15 mouse cellular contexts compared by ENCODE assay signal in the genomic region with DNA sequence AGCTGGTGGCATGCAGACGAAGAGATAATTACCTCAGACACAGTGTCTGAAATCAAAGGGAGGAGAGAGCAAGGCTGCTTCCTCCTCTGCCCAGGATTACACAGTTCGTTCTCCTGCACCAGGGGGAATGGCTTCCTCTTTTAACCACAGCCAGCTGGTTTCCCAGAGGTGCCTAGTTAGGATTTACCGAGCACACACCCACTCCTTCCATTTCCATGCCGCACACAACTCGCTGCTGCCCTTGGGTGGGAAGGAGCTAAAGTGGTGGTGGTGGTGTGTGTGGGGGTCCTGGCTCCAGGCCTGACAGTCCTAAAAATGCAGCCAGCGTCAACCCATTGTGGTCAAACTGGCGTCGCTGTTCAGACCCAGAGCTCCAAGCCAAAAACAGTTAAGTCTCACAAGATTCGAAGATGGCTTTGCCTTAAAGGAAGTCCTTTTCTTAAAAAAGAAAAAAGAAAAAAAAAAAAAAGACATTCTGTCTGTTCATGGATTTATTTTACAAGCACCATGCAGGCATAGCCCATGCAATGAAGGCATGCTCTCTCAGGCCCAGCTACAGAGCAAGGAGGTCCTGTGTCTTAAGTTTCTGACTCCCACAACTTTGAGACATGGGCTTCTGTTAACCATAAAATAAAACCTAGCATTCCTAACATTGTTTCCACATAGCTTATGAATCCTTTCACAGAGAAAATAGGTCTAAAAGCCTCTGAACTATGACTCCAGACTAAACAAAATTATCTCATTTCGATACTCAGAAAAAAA.
DNase-seq lines count a peak whose midpoint lies in the region; ATAC-seq and TF ChIP-seq lines count a peak whose summit lies in the region.
"Had no signal": no experiment of that assay in that cellular context is flagged by ENCODE, and none has a peak within 500 bp of the region (broad histone marks: within the 10 kb centered on the region; RNA-seq: fewer than 3 reads in every experiment).

No protein-coding gene starts in this region.

- 0 out of 2 replicates have a peak overlapping the region, but pooled peaks have one; percentile 1 for H3K27ac ChIP-seq in midbrain, embryonic 10.5 days (replicated peaks)
- no peak overlapping the region for H3K27ac ChIP-seq in midbrain, postnatal 0 days (ENCODE audit: low read depth, low read length)
- H3K27ac ChIP-seq in embryonic fibroblast, embryonic 13.5 days (ENCODE audit: insufficient read depth, low read length), result peak overlapping the region; percentile 43
- no peak overlapping the region for H3K27ac ChIP-seq in layer of hippocampus, adult 2 months
- H3K27ac ChIP-seq: hindbrain, embryonic 15.5 days had no signal

- no peak overlapping the region for H3K9ac ChIP-seq in midbrain, postnatal 0 days (replicated peaks; ENCODE audit: low read length, poor library complexity, severe bottlenecking)
- H3K9ac ChIP-seq: hindbrain, embryonic 15.5 days had no signal

- H3K9me3 ChIP-seq in midbrain, embryonic 10.5 days (replicated peaks), result no peaks in the 10 kb centered on the region
- H3K9me3 ChIP-seq in midbrain, postnatal 0 days (ENCODE audit: low read length), result no peaks in the 10 kb centered on the region
- H3K9me3 ChIP-seq: hindbrain, embryonic 15.5 days had no signal

- no peak for TF ChIP-seq CTCF in midbrain, postnatal 0 days (IDR thresholded peaks at IDR 0.05)
- no peak for TF ChIP-seq CTCF in embryonic fibroblast, embryonic 13.5 days (IDR thresholded peaks at IDR 0.05; ENCODE audit: borderline replicate concordance, insufficient read depth, low read length)
- no peak for TF ChIP-seq CTCF in layer of hippocampus, adult 2 months (conservative IDR thresholded peaks at IDR 0.05)

- no peaks in the 10 kb centered on the region for H3K27me3 ChIP-seq in midbrain, embryonic 10.5 days (ENCODE audit: low read depth, poor library complexity, severe bottlenecking)
- H3K27me3 ChIP-seq in midbrain, postnatal 0 days (ENCODE audit: insufficient read depth, low read length), result no peaks in the 10 kb centered on the region
- H3K27me3 ChIP-seq: hindbrain, embryonic 15.5 days had no signal

- DNase-seq in frontal cortex, adult 2 months (ENCODE audit: extremely low spot score in 1 of 2, low spot score in 1 of 2), result peak; percentile 7 to 45
- DNase-seq in frontal cortex, postnatal 10 days (ENCODE audit: low spot score in 2 of 2), result no peak
- no peak for DNase-seq in midbrain, embryonic 10.5 days (ENCODE audit: low spot score)
- no peak for DNase-seq in midbrain, postnatal 0 days (ENCODE audit: low spot score)
- DNase-seq in right cerebral cortex, postnatal 25 days, result peak; percentile 29
- no peak for DNase-seq in gastrocnemius, postnatal 14 days
- no peak for DNase-seq in layer of hippocampus, adult 2 months (ENCODE audit: low spot score in 2 of 2)
- DNase-seq: cerebellum, adult 18-20 months; heart, postnatal 10 days; kidney, adult 18-20 months; kidney, postnatal 14 days; lung, adult 2 months had no signal

- ATAC-seq in midbrain, postnatal 0 days (ENCODE audit: low FRiP score), result no peak

- no peak overlapping the region for H3K4me2 ChIP-seq in midbrain, postnatal 0 days (ENCODE audit: low read depth, low read length, poor library complexity, severe bottlenecking)
- H3K4me2 ChIP-seq: hindbrain, embryonic 15.5 days had no signal

- H3K4me1 ChIP-seq in midbrain, embryonic 10.5 days, result peaks cover 17% of the 10 kb centered on the region
- H3K4me1 ChIP-seq in midbrain, postnatal 0 days (ENCODE audit: insufficient read depth, low read length), result peaks cover 3% of the 10 kb centered on the region; the same call in 1 of the 2 replicates
- peaks cover 18% of the 10 kb centered on the region for H3K4me1 ChIP-seq in embryonic fibroblast, embryonic 13.5 days (ENCODE audit: control insufficient read depth, insufficient read depth, low read length)
- H3K4me1 ChIP-seq: hindbrain, embryonic 15.5 days had no signal

- H3K4me3 ChIP-seq in midbrain, embryonic 10.5 days, result no peak overlapping the region
- H3K4me3 ChIP-seq in midbrain, postnatal 0 days (ENCODE audit: low read depth, low read length), result no peak overlapping the region
- H3K4me3 ChIP-seq in embryonic fibroblast, embryonic 13.5 days (ENCODE audit: insufficient read depth, low read length), result no peak overlapping the region
- H3K4me3 ChIP-seq in layer of hippocampus, adult 2 months, result no peak overlapping the region
- H3K4me3 ChIP-seq: erythroblast, embryonic 14.5 days; hindbrain, embryonic 15.5 days had no signal

- intact Hi-C loops in gastrocnemius, postnatal 14 days (cut with DNase I; ENCODE audit: low total_unique reads), result no loop called here

- no peak for TF ChIP-seq POLR2A in embryonic fibroblast, embryonic 13.5 days (IDR thresholded peaks at IDR 0.05; ENCODE audit: low read depth, low read length)

- peaks cover 52% of the 10 kb centered on the region for H3K36me3 ChIP-seq in midbrain, embryonic 10.5 days
- H3K36me3 ChIP-seq in midbrain, postnatal 0 days (ENCODE audit: insufficient read depth, low read length), result no peaks in the 10 kb centered on the region
- H3K36me3 ChIP-seq: hindbrain, embryonic 15.5 days had no signal

- 62% methylated on average over 10 of the region's 10 CpGs for WGBS in midbrain, embryonic 10.5 days
- 54% methylated on average over 10 of the region's 10 CpGs for WGBS in midbrain, postnatal 0 days

Comparison
In these comparisons a context has a peak if more than half of its experiments do, and no peak if none do; other contexts are left out.
1. DNase-seq: peak in frontal cortex, adult 2 months (2 of 2) and right cerebral cortex, postnatal 25 days (single experiment); none in frontal cortex, postnatal 10 days (0 of 2), midbrain, embryonic 10.5 days (single experiment), midbrain, postnatal 0 days (single experiment), gastrocnemius, postnatal 14 days (single experiment) and layer of hippocampus, adult 2 months (0 of 2).
2. H3K27ac ChIP-seq: peak in midbrain, embryonic 10.5 days (single experiment) and embryonic fibroblast, embryonic 13.5 days (single experiment); none in midbrain, postnatal 0 days (single experiment) and layer of hippocampus, adult 2 months (single experiment).